Mouse (Mus musculus): ENCODE measurements around the gene 1700029P11Rik.

DNA sequence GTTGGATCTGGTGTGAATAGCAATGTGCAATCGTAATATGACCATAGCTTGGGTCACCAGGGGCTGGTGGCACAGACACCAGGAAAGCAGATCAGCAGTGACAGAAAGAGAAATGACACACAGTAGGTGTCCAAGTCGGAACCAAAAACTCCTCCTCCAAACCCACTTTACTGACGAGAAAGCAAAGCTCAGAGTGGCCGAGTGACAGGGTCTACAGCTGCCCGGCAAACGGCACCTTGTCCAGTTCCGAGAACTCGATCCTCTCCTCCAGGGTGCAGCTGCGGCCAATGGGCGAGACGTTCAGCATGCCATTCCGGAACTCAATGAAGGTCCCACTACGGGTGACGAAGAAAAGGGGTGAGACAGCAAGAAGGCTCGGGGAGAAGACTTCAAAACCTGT is 24.9 kb upstream of the 1700029P11Rik start:
- TF ChIP-seq CTCF (IDR thresholded peaks at IDR 0.05): no peak
- TF ChIP-seq EP300 (IDR thresholded peaks at IDR 0.05): no peak

Data from lung, postnatal 0 days (tissue).